Mouse (Mus musculus) midbrain, embryonic 16.5 days (tissue): ENCODE data around the gene Armc7. TPM values are rescaled to one million over a fixed set of nuclear protein-coding genes. Genes with fewer than 3 reads are reported as not detected.
"Not testable (repeated sequence)": the region's sequence is repeated elsewhere in the genome, so short reads cannot be mapped to it uniquely, and the experiment has no call there.

ENCODE experiments used
- ATAC-seq: fragments of 200-750 bp; cut with Nextera tagmentation; 2 replicates; pipeline ENCODE4 v1.8.0; 2017; ENCODE audit warnings: moderate TSS enrichment
- H3K27ac ChIP-seq: fragments of 300-500 bp; sonication (generic); 2 replicates; pipeline ENCODE4 v1.5.1; 2014; ENCODE audit warnings: mild to moderate bottlenecking, low read length, mixed read lengths
- H3K27me3 ChIP-seq: fragments of 300-500 bp; sonication (generic); 2 replicates; pipeline ENCODE4 v1.6.1; 2014; ENCODE audit warnings: low read depth, low read length, mixed read lengths; ENCODE audit not compliant: control insufficient read depth, insufficient read depth
- H3K36me3 ChIP-seq: fragments of 300-500 bp; sonication (generic); 2 replicates; pipeline ENCODE4 v1.6.1; 2014; ENCODE audit warnings: mild to moderate bottlenecking, low read length, moderate library complexity, mixed read lengths; ENCODE audit not compliant: control insufficient read depth, insufficient read depth
- H3K4me1 ChIP-seq: fragments of 300-500 bp; sonication (generic); 2 replicates; pipeline ENCODE4 v1.6.1; 2014; ENCODE audit warnings: mild to moderate bottlenecking, low read length, mixed read lengths; ENCODE audit not compliant: control insufficient read depth, insufficient read depth
- H3K4me2 ChIP-seq: fragments of 300-500 bp; sonication (generic); 2 replicates; pipeline ENCODE4 v1.6.1; 2014; ENCODE audit warnings: mild to moderate bottlenecking, low read length, mixed read lengths
- H3K4me3 ChIP-seq: fragments of 300-500 bp; sonication (generic); 2 replicates; pipeline ENCODE4 v1.5.1; 2014; ENCODE audit warnings: low read depth, mild to moderate bottlenecking, low read length, moderate library complexity, mixed read lengths
- H3K9ac ChIP-seq: fragments of 300-500 bp; sonication (generic); 2 replicates; pipeline ENCODE4 v1.6.1; 2014; ENCODE audit warnings: low read depth, low read length, mixed read lengths
- H3K9me3 ChIP-seq: fragments of 300-500 bp; sonication (generic); replicated peaks from 2 replicates; pipeline ENCODE4 v1.6.1; 2014; ENCODE audit warnings: mild to moderate bottlenecking, low read length, mixed read lengths; ENCODE audit not compliant: control insufficient read depth, poor library complexity, severe bottlenecking
- WGBS: fragments of 180-500 bp; shearing (Covaris S2); extraction: QIAGEN DNeasy Blood & Tissue Kit; methylation state at CpG from one replicate; pipeline ENCODE4 v1.1.7; 2014; 5-methylcytosine and 5-hydroxymethylcytosine counted together
- polyA plus RNA-seq: library from polyadenylated mRNA; unstranded; fragments of >200 nt; fragmentation: Nextera tagmentation; extraction: Ambion mirVana; gene quantifications from 2 replicates; pipeline ENCODE4 v1.2.1, GENCODE M21; 2015

Armc7 gene
- polyA plus RNA-seq, 1 experiment from 2014 or later = 19.6 TPM

DNA sequence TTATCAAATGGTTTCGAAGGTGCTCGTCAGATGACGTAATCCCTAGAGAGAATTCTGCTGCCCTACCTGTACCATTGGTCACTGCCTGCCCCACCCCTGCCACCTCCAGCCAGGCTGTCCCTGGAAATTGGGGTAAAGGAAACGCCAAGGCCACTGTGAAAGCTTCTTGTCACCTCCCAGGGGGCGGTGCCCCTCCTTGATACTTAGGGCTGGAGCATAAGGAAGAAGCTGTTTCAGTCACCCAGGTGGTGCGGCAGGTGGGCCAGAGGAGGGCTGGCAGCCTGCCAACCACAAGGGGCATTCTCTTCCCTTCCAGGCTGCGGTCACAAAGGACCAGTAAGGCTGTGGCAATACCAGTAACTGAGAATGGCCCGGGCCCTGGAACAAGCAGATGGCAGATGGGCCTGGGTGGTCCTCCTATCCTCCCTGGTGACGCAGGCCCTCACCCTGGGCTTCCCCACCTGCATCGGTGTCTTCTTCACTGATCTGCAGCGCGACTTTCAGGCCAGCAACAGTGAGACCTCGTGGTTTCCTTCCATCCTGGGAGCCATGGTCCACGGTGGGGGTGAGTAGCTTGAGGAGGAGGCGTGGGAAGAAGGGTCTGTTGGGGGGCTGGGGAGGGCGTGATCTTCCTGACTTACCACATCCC is 13.1 kb upstream of the Armc7 start, which contains the start of gene Slc16a5:
Gene Slc16a5 (plus strand): TSS at position 232 of the 649 bp plus-strand sequence.
- H3K4me1 ChIP-seq = no peaks in the 10 kb centered on the region
- H3K9me3 ChIP-seq = no peaks in the 10 kb centered on the region
- no peak within 1 kb of the TSS for H3K9ac ChIP-seq
- no peak within 1 kb of the TSS for H3K4me3 ChIP-seq
- H3K27ac ChIP-seq = no peak within 1 kb of the TSS
- no peak for ATAC-seq
- no peak within 1 kb of the TSS for H3K4me2 ChIP-seq
- no peaks in the 10 kb centered on the region for H3K27me3 ChIP-seq
- H3K36me3 ChIP-seq = no peaks in the 10 kb centered on the region
- 79% methylated on average over 16 of the region's 16 CpGs for WGBS

DNA sequence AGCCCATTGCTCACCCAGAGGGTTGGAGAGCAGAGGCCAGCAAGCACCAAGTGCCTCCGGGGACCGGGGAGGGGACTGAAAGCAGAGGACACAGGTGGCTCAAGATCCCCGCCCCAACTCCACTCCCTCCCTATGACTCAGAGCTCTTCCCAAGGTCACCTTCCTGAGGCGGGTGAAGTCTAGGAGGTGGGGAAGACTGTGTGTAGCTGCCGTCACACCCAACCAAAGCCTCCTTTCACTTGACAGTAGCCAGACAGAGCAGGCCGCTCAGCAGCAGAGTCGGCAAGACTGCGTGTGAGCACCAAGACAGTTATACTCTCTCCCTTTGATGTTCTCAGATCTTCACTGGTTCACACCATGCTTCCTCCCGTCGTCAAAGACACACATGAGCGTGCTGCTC is 12.1 kb upstream of the Armc7 start:
- no peaks in the 10 kb centered on the region for H3K4me1 ChIP-seq
- H3K27ac ChIP-seq = no peak overlapping the region
- no peak overlapping the region for H3K4me3 ChIP-seq
- H3K9me3 ChIP-seq = no peaks in the 10 kb centered on the region
- ATAC-seq = no peak
- no peak overlapping the region for H3K9ac ChIP-seq
- no peaks in the 10 kb centered on the region for H3K36me3 ChIP-seq
- H3K27me3 ChIP-seq = no peaks in the 10 kb centered on the region
- 75% methylated on average over 10 of the region's 11 CpGs for WGBS
- no peak overlapping the region for H3K4me2 ChIP-seq

DNA sequence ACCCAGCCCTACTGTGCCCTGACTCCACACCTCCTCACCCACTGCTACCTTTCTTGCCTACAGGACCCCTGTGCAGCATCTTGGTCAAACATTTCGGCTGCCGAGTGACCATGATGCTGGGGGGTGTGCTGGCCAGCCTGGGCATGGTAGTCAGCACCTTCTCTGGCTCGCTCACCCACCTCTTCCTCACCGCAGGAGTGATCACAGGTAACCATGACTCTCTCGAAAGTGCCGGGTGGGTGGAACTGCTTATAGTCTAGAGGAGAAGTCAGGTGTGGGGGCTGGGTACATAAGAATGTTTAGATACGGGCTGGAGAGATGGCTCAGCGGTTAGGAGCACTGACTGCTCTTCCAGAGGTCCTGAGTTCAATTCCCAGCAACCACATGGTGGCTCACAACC is 10.6 kb upstream of the Armc7 start:
- H3K9me3 ChIP-seq = no peaks in the 10 kb centered on the region
- H3K27ac ChIP-seq = no peak overlapping the region
- 91% methylated on average over 8 of the region's 8 CpGs for WGBS
- no peaks in the 10 kb centered on the region for H3K4me1 ChIP-seq
- H3K27me3 ChIP-seq = no peaks in the 10 kb centered on the region
- H3K9ac ChIP-seq = no peak overlapping the region
- ATAC-seq = no peak
- H3K4me2 ChIP-seq = no peak overlapping the region
- no peaks in the 10 kb centered on the region for H3K36me3 ChIP-seq
- no peak overlapping the region for H3K4me3 ChIP-seq

DNA sequence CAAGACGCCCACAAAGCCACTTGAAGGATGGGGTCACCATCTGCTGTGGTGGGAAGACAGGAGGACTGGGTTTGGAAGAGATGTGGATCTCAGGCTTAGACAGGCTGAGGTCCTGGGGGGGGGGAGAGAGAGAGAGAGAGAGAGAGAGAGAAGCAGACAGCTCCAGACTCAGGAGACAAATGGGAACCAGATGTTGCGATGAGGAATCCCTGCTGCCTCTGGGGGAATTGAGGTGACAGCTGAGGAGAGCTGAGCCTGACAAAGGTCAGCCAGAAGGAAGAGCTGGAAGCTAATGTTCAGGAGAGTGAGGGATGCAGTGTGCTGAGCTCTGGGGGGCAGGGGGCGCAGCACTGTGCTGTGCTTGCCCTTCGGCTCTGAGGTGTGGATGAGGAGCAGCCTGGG is 8.2 kb upstream of the Armc7 start:
- Histone ChIP-seq H3K9me3 (no peaks in the 10 kb centered on the region), H3K4me3 (no peak overlapping the region), H3K9ac (0 out of 2 replicates have a peak overlapping the region, but pooled peaks have one; percentile 14), H3K36me3 (no peaks in the 10 kb centered on the region), H3K4me1 (no peaks in the 10 kb centered on the region), H3K4me2 (no peak overlapping the region), H3K27ac (no peak overlapping the region), H3K27me3 (no peaks in the 10 kb centered on the region)
- 52% methylated on average over 4 of the region's 4 CpGs for WGBS
- no peak for ATAC-seq

DNA sequence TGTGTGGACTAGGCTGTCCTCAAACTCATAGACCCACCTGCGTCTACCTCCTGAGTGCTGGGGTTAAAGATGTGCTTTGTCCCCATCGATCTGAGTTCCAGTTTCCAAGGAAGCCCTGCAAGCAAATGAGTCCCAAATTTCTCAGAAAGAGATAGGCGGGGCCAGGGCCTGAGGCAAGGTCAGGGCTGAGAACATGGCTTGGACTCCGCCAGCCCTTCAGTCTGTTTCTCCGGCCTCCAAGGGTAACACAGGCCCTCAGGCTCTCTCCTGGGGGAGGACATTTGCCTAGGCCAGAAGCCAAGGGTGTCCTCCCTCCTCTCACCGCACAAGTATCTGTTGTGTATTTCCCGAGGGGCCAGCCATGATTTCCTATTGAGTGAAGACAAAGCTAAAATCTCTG is 3.3 kb upstream of the Armc7 start:
- Histone ChIP-seq H3K9me3 (no peaks in the 10 kb centered on the region), H3K36me3 (no peaks in the 10 kb centered on the region), H3K9ac (no peak overlapping the region), H3K4me2 (no peak overlapping the region), H3K27me3 (no peaks in the 10 kb centered on the region), H3K4me3 (no peak overlapping the region), H3K4me1 (peaks cover 24% of the 10 kb centered on the region), H3K27ac (no peak overlapping the region)
- WGBS = 85% methylated on average over 7 of the region's 7 CpGs
- ATAC-seq = no peak

DNA sequence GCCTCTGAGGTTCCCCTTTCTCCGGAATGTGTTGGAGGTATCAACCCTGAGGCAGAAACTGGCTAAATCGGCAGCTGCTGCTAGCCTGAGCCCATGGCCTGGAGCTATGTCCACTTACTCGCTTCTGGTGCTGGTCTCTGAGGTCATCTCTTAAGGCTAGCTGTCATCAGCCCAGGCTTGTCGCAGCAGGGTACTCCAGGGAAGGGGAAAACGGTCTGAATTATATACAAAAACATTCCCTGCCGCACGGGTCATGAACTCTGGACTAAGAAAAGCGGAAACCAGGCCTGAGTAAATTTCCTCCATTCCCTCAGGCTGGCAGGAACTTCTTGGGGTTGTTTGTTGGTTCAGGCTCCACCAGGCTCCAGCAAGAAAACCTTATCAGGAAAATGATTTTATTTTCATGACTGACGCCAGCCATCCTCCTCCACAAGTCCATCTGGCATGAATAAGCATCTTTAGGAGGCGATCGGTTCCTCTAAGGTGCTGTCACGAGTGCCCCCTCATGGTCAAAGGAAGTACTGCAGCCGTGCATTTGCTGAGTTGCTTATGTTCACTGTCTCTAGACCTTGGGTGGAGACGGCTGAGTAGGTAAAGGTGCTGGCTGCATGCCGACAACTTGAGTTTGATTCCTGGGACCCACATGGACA is 1.7 kb upstream of the Armc7 start:
- ATAC-seq = no peak; the same call in 1 of the 2 replicates
- Histone ChIP-seq H3K27ac (no peak overlapping the region), H3K4me3 (no peak overlapping the region), H3K27me3 (no peaks in the 10 kb centered on the region), H3K4me2 (no peak overlapping the region), H3K9me3 (no peaks in the 10 kb centered on the region), H3K9ac (no peak overlapping the region), H3K4me1 (peaks cover 27% of the 10 kb centered on the region), H3K36me3 (no peaks in the 10 kb centered on the region)
- WGBS = 25% methylated on average over 15 of the region's 15 CpGs

DNA sequence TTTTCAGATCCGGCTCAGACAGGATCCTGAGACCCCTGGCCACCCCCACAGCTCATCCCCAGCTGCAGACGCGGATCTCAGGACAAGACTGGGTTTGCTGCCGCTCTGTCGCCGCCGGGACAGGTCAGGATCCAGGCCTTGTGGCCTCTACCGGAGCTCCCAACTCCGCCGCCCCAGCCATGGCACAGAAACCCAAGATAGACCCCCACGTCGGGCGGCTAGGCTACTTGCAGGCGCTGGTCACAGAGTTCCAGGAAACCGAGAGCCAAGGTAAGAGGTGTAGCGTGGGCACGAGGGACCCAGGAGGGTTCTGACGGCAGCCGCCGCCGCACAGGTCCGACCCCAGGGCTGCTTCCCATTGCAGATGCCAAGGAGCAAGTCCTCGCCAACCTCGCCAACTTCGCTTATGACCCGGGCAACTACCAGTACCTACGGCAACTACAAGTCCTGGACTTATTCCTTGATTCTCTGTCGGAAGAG is 331 bp downstream of the Armc7 start:
- Histone ChIP-seq H3K4me2 (peak overlapping the region; percentile 96), H3K27me3 (no peaks in the 10 kb centered on the region), H3K9ac (peak overlapping the region; percentile 75), H3K4me3 (peak overlapping the region; percentile 93), H3K36me3 (no peaks in the 10 kb centered on the region), H3K27ac (peak overlapping the region; percentile 82), H3K4me1 (peaks cover 27% of the 10 kb centered on the region), H3K9me3 (no peaks in the 10 kb centered on the region)
- ATAC-seq = peak; percentile 49
- 4% methylated on average over 28 of the region's 28 CpGs for WGBS

DNA sequence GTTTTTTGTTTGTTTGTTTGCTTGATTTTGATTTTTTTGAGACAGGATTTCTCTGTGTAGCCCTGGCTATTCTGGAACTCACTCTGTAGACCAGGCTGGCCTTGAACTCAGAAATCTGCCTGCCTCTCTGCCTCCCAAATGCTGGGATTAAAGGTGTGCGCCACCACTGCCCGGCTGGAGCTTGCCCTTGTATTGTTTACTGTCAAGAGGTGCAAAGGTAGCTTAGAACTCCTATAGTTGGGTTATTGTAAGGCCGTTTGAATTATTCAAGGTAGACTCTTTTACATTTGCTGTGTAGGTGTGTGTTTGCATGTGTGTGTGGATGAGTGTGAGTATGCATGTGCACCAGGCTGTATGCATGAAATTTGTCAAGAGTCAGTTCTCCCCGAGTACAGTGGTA is 1.2 kb downstream of the Armc7 start:
- not testable (repeated sequence) for H3K27me3 ChIP-seq, H3K27ac ChIP-seq, ATAC-seq, H3K36me3 ChIP-seq, H3K9me3 ChIP-seq, H3K4me3 ChIP-seq
- H3K9ac ChIP-seq = 0 out of 2 replicates have a peak overlapping the region, but pooled peaks have one; percentile 75
- WGBS = 83% methylated on average over 4 of the region's 4 CpGs
- H3K4me2 ChIP-seq = peak overlapping the region; percentile 96
- peaks cover 27% of the 10 kb centered on the region for H3K4me1 ChIP-seq

DNA sequence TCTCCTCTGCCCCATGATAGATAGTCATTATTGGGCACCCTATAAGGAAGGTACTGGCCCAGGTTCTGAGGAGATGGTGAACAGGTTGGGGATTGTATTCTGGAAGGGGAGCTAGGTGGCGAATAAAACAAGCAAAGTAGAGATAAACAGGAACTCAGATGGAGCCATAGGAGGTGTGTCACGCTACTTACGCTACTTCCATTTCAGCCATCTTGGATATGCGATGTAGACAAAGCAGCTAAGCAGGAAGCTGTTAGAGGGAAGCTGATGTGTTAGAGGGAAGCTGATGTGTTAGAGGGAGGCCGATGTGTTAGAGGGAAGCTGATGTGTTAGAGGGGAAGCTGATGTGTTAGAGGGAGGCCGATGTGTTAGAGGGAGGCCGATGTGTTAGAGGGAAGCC is 1.9 kb downstream of the Armc7 start:
- 0 out of 2 replicates have a peak overlapping the region, but pooled peaks have one; percentile 31 for H3K9ac ChIP-seq

More for the DNA sequence above, 1.9 kb downstream of the Armc7 start:
- H3K27ac ChIP-seq, H3K9me3 ChIP-seq, H3K4me3 ChIP-seq, H3K27me3 ChIP-seq, H3K36me3 ChIP-seq, ATAC-seq: not testable (repeated sequence)
- peaks cover 27% of the 10 kb centered on the region for H3K4me1 ChIP-seq
- 87% methylated on average over 7 of the region's 7 CpGs for WGBS
- H3K4me2 ChIP-seq = peak overlapping the region; percentile 96; the same call in 1 of the 2 replicates
